Mouse (Mus musculus): Measurements from ENCODE around the gene Fam131c. TPM values are rescaled to one million over a fixed set of nuclear protein-coding genes. Genes with fewer than 3 reads are reported as not detected.

The Fam131c gene
- polyA plus RNA-seq, 1 experiment: not detected

GRCm38 (mm10) chr4:141400171-141400570, 32.2 kb downstream of the Fam131c start:
- peaks cover 52% of the 10 kb centered on the region for H3K27me3 ChIP-seq (replicated peaks)
- no peak overlapping the region for H3K4me3 ChIP-seq (replicated peaks)
- H3K36me3 ChIP-seq (replicated peaks; ENCODE audit: low read length): no peaks in the 10 kb centered on the region
- H3K9me3 ChIP-seq: no peaks in the 10 kb centered on the region
- H3K4me1 ChIP-seq: peaks cover 11% of the 10 kb centered on the region
- TF ChIP-seq GATA1 (IDR thresholded peaks at IDR 0.05; ENCODE audit: borderline replicate concordance, low read length) (no peak), FLI1 (IDR thresholded peaks at IDR 0.05; ENCODE audit: low read length) (no peak)

DNA sequence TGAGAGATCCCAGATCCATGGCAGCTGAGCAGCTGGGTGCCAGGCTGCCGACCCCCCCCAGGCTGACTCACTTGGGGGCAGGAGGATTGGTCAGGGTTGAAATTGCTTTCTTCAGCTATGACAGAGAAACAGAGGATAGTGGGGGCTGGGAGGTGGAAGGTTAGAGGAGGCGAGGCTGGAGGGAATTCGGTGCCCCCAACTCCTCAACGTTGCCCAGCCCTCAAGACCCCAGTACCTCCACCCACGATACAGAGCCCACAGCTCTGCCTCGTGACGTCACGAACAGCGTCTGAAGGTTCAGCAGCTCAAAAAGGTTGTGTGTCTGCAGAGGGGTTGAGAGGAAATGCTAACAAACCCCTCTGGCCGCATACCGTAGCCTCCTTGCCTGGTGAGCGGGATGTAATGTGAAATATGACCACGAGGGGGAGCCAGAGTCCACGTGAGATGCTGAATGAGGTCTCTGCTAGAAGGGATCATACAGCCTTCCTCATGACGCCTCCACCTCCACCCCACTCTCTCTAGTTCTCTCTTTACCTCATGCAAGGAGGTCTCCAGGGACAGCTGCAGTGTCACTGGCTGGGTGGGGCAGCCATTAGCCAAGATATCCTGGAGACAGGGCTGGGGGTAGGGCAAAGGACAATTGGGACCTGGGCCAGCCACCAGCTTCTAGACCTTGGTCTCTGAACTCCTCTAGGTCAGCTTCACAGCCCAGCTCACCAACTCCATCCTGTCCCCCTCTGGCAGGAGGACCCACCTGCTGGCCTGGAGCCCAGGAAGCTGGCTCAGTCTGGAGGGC, 36.7 kb downstream of the Fam131c start:
- Histone ChIP-seq H3K4me3 (replicated peaks) (no peak overlapping the region), H3K4me1 (peaks cover 25% of the 10 kb centered on the region), H3K36me3 (replicated peaks; ENCODE audit: low read length) (no peaks in the 10 kb centered on the region), H3K9me3 (no peaks in the 10 kb centered on the region), H3K27me3 (replicated peaks) (peaks cover 59% of the 10 kb centered on the region)
- TF ChIP-seq GATA1 (IDR thresholded peaks at IDR 0.05; ENCODE audit: borderline replicate concordance, low read length): no peak
- TF ChIP-seq FLI1 (IDR thresholded peaks at IDR 0.05; ENCODE audit: low read length): no peak

DNA sequence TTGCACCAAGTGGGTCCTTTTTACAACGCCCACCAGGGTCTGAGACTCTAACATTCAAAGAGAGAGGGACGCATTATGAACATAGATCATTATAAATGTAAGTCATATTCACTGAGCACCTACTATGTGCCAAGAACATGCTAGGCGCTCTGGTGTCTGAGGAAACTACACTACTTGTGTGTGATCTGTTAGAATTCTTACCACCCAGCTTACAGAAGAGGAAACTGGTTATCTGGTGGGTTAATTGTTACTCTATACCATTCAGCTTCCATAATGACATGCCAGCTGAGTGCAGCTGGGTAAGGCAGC, 37.2 kb downstream of the Fam131c start:
- H3K4me3 ChIP-seq (replicated peaks): no peak overlapping the region
- H3K36me3 ChIP-seq (replicated peaks; ENCODE audit: low read length): no peaks in the 10 kb centered on the region
- H3K9me3 ChIP-seq: no peaks in the 10 kb centered on the region
- peaks cover 25% of the 10 kb centered on the region for H3K4me1 ChIP-seq
- TF ChIP-seq FLI1 (IDR thresholded peaks at IDR 0.05; ENCODE audit: low read length): no peak
- no peak for TF ChIP-seq GATA1 (IDR thresholded peaks at IDR 0.05; ENCODE audit: borderline replicate concordance, low read length)
- peaks cover 61% of the 10 kb centered on the region for H3K27me3 ChIP-seq (replicated peaks)

GRCm38 (mm10) chr4:141406516-141407299, 38.7 kb downstream of the Fam131c start:
- Histone ChIP-seq H3K4me3 (replicated peaks) (no peak overlapping the region), H3K4me1 (peaks cover 29% of the 10 kb centered on the region), H3K9me3 (no peaks in the 10 kb centered on the region), H3K36me3 (replicated peaks; ENCODE audit: low read length) (no peaks in the 10 kb centered on the region), H3K27me3 (replicated peaks) (peaks cover 69% of the 10 kb centered on the region)
- no peak for TF ChIP-seq GATA1 (IDR thresholded peaks at IDR 0.05; ENCODE audit: borderline replicate concordance, low read length)

GRCm38 (mm10) chr4:141408577-141408976, 40.6 kb downstream of the Fam131c start:
- Histone ChIP-seq H3K4me1 (peaks cover 29% of the 10 kb centered on the region), H3K36me3 (replicated peaks; ENCODE audit: low read length) (no peaks in the 10 kb centered on the region), H3K4me3 (replicated peaks) (no peak overlapping the region), H3K27me3 (replicated peaks) (peaks cover 78% of the 10 kb centered on the region), H3K9me3 (peaks cover 10% of the 10 kb centered on the region)
- TF ChIP-seq GATA1 (IDR thresholded peaks at IDR 0.05; ENCODE audit: borderline replicate concordance, low read length): no peak
- TF ChIP-seq FLI1 (IDR thresholded peaks at IDR 0.05; ENCODE audit: low read length): no peak

- H3K9me3 ChIP-seq: peaks cover 11% of the 10 kb centered on the region
- TF ChIP-seq FLI1 (IDR thresholded peaks at IDR 0.05; ENCODE audit: low read length): no peak
- TF ChIP-seq GATA1 (IDR thresholded peaks at IDR 0.05; ENCODE audit: borderline replicate concordance, low read length): no peak
- H3K36me3 ChIP-seq (replicated peaks; ENCODE audit: low read length): no peaks in the 10 kb centered on the region
- no peak overlapping the region for H3K4me3 ChIP-seq (replicated peaks)
- peaks cover 13% of the 10 kb centered on the region; the same call in 1 of the 2 replicates for H3K4me1 ChIP-seq
- peaks cover 81% of the 10 kb centered on the region for H3K27me3 ChIP-seq (replicated peaks)
Observed at GRCm38 (mm10) chr4:141411430-141411992, 43.5 kb downstream of the Fam131c start.

DNA sequence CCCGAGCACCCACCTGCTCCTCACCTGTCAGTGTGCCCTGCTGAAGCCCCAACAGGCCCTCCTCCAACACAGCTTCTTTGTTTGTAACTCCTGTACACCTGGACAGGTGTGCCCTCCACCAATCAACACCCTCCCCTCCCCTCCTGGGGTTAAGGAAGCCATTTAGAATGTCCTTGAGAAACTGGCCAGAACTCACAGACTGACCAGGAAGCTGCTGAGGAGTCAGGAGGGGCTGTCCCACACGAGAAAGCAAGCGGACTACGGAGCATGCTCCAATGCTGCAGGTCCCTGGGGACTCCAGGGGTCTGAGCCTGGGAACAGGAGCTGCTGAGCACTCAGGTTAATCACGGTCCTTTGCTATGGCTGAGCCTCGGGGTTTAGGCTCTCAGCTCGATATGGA, 47.9 kb downstream of the Fam131c start, which contains the start of gene Clcnkb:
Clcnkb (minus strand) TSS at position 91 of the 400 bp plus-strand sequence.
- TF ChIP-seq FLI1 (IDR thresholded peaks at IDR 0.05; ENCODE audit: low read length): no peak
- no peak for TF ChIP-seq GATA1 (IDR thresholded peaks at IDR 0.05; ENCODE audit: borderline replicate concordance, low read length)
- peaks cover 8% of the 10 kb centered on the region for H3K4me1 ChIP-seq
- H3K27me3 ChIP-seq (replicated peaks): peaks cover 71% of the 10 kb centered on the region
- no peak within 1 kb of the TSS for H3K4me3 ChIP-seq (replicated peaks)
- no peaks in the 10 kb centered on the region for H3K36me3 ChIP-seq (replicated peaks; ENCODE audit: low read length)
- peaks cover 11% of the 10 kb centered on the region for H3K9me3 ChIP-seq

DNA sequence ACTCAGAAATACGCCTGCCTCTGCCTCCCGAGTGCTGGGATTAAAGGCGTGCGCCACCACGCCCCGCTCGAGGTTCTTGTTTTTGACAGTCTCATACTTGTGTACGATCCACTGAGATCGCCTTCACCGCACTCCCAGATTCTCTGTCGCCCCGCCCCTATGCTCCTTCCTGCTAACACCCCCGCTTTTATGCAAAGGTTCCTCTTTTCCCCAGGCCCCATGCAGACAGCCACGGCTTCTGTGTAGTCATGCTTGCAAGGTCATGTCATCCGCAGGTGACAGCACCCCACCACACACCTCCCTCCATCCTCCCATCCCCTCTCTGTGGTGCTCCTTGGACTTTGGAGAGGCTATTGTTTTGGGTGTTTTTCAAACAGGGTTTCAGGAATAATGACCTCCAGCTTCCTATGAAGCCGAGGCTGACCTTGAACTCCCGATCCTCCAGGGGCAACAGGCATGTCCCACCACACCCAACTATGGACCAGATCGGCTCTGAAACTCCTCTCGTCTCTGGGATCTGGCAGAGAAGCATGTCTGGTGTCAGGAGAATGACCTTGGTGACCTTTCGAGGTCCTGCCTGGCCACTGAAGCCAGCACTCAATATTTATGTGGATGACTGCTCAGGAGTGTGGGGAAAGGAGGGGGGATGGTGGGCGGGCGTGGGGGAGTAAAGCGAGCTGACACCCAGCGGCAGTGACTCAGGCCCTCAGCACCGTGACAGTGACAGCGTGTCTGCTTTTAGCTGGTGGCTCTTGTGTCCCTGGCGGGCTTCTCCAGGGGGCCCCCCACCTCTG, 51.6 kb downstream of the Fam131c start:
- no peak overlapping the region for H3K4me3 ChIP-seq (replicated peaks)
- peaks cover 82% of the 10 kb centered on the region for H3K27me3 ChIP-seq (replicated peaks)
- no peaks in the 10 kb centered on the region for H3K9me3 ChIP-seq
- no peaks in the 10 kb centered on the region for H3K36me3 ChIP-seq (replicated peaks; ENCODE audit: low read length)
- TF ChIP-seq GATA1 (IDR thresholded peaks at IDR 0.05; ENCODE audit: borderline replicate concordance, low read length): no peak
- no peak for TF ChIP-seq FLI1 (IDR thresholded peaks at IDR 0.05; ENCODE audit: low read length)
- peaks cover 5% of the 10 kb centered on the region for H3K4me1 ChIP-seq

DNA sequence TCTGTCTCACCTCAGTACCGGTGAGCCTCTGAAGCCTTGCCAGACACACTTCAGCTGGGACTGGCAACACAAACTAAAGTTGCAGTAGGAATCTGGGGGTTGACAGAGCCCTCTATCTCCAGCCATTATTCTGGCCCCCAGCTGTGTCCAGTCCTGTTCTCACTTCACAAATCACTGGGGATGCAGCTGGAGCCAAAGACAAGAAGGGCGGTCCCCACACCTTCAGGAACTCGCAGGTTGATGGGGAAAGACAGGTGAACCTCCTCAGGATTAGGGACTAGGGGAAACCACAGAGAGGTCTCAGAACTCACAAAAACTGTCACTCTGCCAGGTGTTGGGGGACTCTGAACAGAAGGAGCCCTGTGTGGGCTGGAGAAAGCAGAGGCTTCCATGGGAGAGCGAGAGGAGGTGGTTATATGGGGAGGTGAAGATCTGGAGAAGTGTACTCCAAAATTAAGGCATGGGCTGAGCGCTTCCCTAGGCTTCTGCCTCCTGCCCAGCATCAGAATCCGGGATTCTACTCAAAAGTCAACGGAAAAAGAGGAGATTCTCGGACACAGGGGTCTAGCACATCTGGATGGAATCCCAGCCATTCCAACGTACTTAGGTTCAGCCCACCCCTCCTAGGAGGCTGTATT, 52.3 kb downstream of the Fam131c start, which contains the start of gene Hspb7:
Hspb7 (plus strand) TSS at position 588 of the 638 bp plus-strand sequence.
- H3K4me3 ChIP-seq (replicated peaks): no peak within 1 kb of the TSS
- H3K4me1 ChIP-seq: peaks cover 5% of the 10 kb centered on the region
- TF ChIP-seq GATA1 (IDR thresholded peaks at IDR 0.05; ENCODE audit: borderline replicate concordance, low read length) (no peak), FLI1 (IDR thresholded peaks at IDR 0.05; ENCODE audit: low read length) (no peak)
- H3K9me3 ChIP-seq: no peaks in the 10 kb centered on the region
- no peaks in the 10 kb centered on the region for H3K36me3 ChIP-seq (replicated peaks; ENCODE audit: low read length)
- peaks cover 81% of the 10 kb centered on the region for H3K27me3 ChIP-seq (replicated peaks)
